Mouse (Mus musculus) forebrain, embryonic 10.5 days (tissue): ENCODE data around the gene Tmem26. TPM values are rescaled to one million over a fixed set of nuclear protein-coding genes. Genes with fewer than 3 reads are reported as not detected.
"Not testable (repeated sequence)": the region's sequence is repeated elsewhere in the genome, so short reads cannot be mapped to it uniquely, and the experiment has no call there.

Experiments used
- DNase-seq: peaks from one replicate; pipeline ENCODE4 v3.0.0-alpha.2; 2017; ENCODE audit warnings: low spot score; ENCODE audit errors: extremely low spot score
- H3K27ac ChIP-seq: fragments of 300-500 bp; sonication (generic); 2 replicates; pipeline ENCODE4 v1.5.1; 2016; ENCODE audit warnings: mild to moderate bottlenecking
- H3K27me3 ChIP-seq: fragments of 300-500 bp; sonication (generic); 2 replicates; pipeline ENCODE4 v1.6.1; 2016; ENCODE audit warnings: mild to moderate bottlenecking; ENCODE audit not compliant: poor library complexity, severe bottlenecking
- H3K36me3 ChIP-seq: fragments of 300-500 bp; sonication (generic); replicated peaks from 2 replicates; pipeline ENCODE4 v1.6.1; 2016; ENCODE audit warnings: mild to moderate bottlenecking, moderate library complexity
- H3K4me1 ChIP-seq: fragments of 300-500 bp; sonication (generic); 2 replicates; pipeline ENCODE4 v1.6.1; 2016
- H3K4me3 ChIP-seq: fragments of 300-500 bp; sonication (generic); 2 replicates; pipeline ENCODE4 v1.5.1; 2016; ENCODE audit warnings: mild to moderate bottlenecking, moderate library complexity
- H3K9me3 ChIP-seq: fragments of 300-500 bp; sonication (generic); 2 replicates; pipeline ENCODE4 v1.6.1; 2016; ENCODE audit warnings: mild to moderate bottlenecking, moderate library complexity
- WGBS: fragments of 180-500 bp; shearing (Covaris S2); methylation state at CpG from one replicate; pipeline ENCODE4 v1.1.7; 2016; 5-methylcytosine and 5-hydroxymethylcytosine counted together
- polyA plus RNA-seq: library from polyadenylated mRNA; unstranded; fragments of >200 nt; fragmentation: Nextera tagmentation; extraction: Ambion mirVana; gene quantifications from 2 replicates; pipeline ENCODE4 v1.2.1, GENCODE M21; 2016

Tmem26 gene
- polyA plus RNA-seq, 1 experiment from 2014 or later = 3.2 TPM

DNA sequence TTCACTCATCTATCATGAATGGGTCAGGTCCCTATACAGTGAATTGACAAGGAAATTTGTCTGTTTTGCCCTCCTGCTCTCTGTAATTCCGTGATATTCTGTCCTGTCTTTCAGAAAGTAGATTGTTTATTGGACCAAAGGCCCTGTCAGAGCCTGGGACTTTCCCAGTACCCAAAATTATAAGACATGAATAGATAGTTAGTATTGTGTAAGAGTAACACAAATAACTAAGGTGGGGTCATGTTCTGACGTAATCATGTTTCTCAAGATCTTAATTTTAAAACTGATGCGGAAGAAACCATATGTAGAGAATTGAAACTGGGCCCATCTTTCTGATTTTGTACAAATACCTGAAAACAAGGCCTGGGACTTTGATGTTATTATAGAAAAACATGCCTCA lies 8.1 kb upstream of the Tmem26 start:
- DNase-seq = no peak
- H3K9me3 ChIP-seq = no peaks in the 10 kb centered on the region
- no peak overlapping the region for H3K27ac ChIP-seq
- 93% methylated on average over 3 of the region's 3 CpGs for WGBS
- H3K4me1 ChIP-seq = no peaks in the 10 kb centered on the region
- H3K4me3 ChIP-seq = no peak overlapping the region
- no peaks in the 10 kb centered on the region for H3K27me3 ChIP-seq
- no peaks in the 10 kb centered on the region for H3K36me3 ChIP-seq

DNA sequence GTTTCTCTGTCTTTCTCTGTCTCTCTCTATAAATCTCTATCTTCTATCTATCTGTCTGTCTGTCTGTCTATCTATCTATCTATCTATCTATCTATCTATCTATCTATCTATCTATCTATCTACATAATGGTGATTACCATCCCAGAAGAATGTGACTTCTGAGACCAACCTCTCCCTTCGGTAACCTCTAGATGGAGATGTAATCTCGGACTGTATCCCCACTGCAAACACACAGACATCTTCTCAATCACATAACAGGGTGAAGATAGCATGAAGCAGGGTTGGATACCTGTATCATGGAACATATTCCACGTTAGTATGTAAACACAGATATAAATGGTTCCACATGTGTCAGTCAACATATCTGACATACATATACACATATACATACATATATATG lies 5.1 kb upstream of the Tmem26 start:
- Histone ChIP-seq H3K36me3 (no peaks in the 10 kb centered on the region), H3K9me3 (no peaks in the 10 kb centered on the region), H3K4me3 (no peak overlapping the region), H3K27me3 (peaks cover 7% of the 10 kb centered on the region), H3K4me1 (peaks cover 6% of the 10 kb centered on the region), H3K27ac (no peak overlapping the region)
- no peak for DNase-seq
- WGBS = 90% methylated on average over 3 of the region's 3 CpGs

DNA sequence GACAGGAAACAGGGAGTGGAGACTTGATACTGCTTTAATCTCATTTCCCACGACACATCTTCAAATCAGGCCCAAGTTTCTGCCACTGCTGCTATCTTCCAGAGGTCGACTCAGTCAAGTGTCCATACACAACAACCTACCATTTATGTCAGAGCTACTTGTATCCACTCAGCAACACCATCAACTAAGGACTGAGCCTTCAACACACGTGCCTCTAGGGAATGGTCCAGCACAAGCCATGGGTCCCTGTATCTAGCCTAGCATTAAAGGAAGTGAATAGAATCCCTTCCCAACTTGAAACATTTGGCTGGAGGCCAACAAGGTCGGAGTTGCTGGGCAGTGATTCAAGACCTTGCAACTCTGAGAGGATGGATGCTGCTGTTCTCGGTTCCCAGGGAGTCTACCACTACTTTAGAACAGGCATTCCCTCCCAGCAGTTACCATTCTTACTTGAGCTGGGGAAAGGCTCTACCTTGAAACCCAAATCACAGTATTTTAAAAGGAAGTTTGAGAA lies 2.5 kb upstream of the Tmem26 start:
- Histone ChIP-seq H3K36me3 (no peaks in the 10 kb centered on the region), H3K27me3 (peaks cover 27% of the 10 kb centered on the region), H3K9me3 (no peaks in the 10 kb centered on the region), H3K4me3 (no peak overlapping the region), H3K27ac (no peak overlapping the region), H3K4me1 (peaks cover 21% of the 10 kb centered on the region)
- DNase-seq = no peak
- 80% methylated on average over 5 of the region's 5 CpGs for WGBS

DNA sequence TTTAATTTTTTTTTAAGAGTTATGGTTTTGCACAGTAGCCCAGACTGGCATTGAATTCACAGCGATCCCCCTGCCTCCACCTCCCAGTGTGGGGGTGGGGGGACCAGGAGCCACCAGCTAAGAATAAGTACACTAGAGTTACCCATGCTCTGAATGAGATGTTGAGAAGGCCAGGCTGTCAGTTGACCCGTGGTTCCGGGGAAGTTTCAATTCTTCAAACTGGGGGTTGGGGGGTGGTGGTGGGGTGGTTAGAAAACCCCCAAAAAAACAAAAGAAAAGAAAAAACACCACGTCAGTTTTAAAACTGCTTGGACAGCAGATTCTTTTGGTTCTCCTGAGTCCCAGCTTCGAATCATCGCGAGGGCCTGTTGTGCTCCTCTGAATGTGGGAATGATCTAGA lies 431 bp upstream of the Tmem26 start:
- DNase-seq = no peak
- peaks cover 27% of the 10 kb centered on the region for H3K27me3 ChIP-seq
- H3K9me3 ChIP-seq = no peaks in the 10 kb centered on the region
- 33% methylated on average over 7 of the region's 7 CpGs for WGBS
- H3K4me3 ChIP-seq = peak overlapping the region; percentile 59; the same call in 1 of the 2 replicates
- no peaks in the 10 kb centered on the region for H3K36me3 ChIP-seq
- no peak overlapping the region for H3K27ac ChIP-seq
- H3K4me1 ChIP-seq = peaks cover 21% of the 10 kb centered on the region

DNA sequence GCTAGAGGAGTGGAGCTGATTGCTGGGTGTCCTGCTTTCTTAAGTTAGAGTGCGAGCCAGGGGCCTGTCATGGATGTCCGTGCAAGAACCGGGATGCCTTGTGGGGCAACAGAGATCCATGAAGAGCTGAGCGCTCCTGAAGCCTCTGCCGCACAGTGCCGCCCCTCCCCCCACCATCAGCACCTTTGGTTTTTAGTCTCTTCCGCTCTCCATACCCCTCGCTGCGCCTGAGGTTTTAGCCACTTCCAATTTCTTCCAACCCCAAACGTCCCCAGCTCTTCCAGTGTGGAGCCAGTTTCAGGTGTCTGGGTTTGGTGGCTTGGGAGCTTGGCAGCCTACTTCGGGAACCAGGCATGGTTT lies 895 bp downstream of the Tmem26 start:
- Histone ChIP-seq H3K36me3 (no peaks in the 10 kb centered on the region), H3K27me3 (peaks cover 27% of the 10 kb centered on the region), H3K9me3 (no peaks in the 10 kb centered on the region), H3K27ac (peak overlapping the region; percentile 75; the same call in 1 of the 2 replicates), H3K4me1 (peaks cover 21% of the 10 kb centered on the region), H3K4me3 (peak overlapping the region; percentile 59)
- DNase-seq = no peak
- 1% methylated on average over 11 of the region's 11 CpGs for WGBS

DNA sequence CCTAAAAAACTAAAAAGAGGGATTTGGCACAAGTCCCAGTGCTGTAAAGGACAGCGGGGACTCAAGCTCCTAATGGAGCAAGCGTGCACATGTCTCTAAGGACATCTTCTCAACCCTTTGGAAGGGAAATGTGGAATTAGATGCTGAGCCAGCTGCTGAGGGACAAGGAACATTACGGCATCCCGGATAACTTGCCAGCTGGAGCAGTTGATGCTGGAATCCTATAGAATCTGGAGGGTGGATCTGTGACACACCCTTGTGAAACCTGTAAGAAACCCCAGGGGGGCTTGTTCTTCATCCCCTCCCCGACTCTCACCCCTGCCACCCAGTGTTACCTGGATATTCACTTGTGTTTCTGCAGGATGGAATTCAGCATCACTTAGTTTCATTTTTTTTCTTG lies 4.0 kb downstream of the Tmem26 start:
- H3K27ac ChIP-seq = no peak overlapping the region
- no peak overlapping the region for H3K4me3 ChIP-seq
- H3K9me3 ChIP-seq = no peaks in the 10 kb centered on the region
- peaks cover 27% of the 10 kb centered on the region for H3K27me3 ChIP-seq
- WGBS = 86% methylated on average over 5 of the region's 5 CpGs
- DNase-seq = no peak
- no peaks in the 10 kb centered on the region for H3K36me3 ChIP-seq
- H3K4me1 ChIP-seq = peaks cover 21% of the 10 kb centered on the region

DNA sequence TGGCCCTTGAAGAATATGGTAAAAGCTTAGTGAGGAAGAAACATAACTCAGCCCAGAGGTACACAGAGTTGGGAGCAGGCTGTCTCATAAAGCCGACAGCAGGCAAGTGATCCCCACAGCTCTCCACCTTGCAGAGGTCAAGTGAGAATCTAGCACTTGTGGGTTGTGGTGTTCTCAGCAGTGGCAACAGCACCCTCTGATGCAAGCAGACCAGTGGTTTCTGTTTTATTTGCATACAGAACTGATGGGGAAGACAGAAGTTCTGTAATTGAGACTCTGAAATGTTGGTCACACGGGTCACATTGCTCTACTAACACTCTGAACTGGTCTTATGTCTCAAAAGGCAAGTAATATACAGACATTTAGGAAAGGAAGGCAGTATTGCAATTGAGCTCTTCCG lies 12.2 kb downstream of the Tmem26 start:
- DNase-seq = no peak
- H3K4me3 ChIP-seq = no peak overlapping the region
- H3K9me3 ChIP-seq = no peaks in the 10 kb centered on the region
- H3K4me1 ChIP-seq = no peaks in the 10 kb centered on the region
- no peaks in the 10 kb centered on the region for H3K36me3 ChIP-seq
- 89% methylated on average over 3 of the region's 3 CpGs for WGBS
- H3K27ac ChIP-seq = no peak overlapping the region
- no peaks in the 10 kb centered on the region for H3K27me3 ChIP-seq

DNA sequence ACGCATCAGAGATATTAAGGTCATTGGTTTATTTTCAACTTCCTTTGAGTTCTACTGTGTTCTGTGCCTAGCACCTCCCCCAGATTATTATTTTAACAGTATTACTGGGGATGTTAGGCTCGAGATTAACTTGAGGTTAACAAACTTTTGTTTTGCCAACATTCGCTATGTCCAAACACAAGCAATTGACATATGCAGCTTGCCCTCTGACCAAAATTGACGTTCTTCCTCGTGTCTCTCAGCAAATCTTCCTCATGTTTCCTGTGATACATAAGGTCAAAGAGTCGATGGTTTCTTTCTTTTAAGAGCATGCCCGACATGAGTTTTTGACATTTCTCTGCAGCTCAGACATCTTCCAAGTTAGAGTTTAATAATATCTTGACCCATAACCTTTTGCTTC lies 13.9 kb downstream of the Tmem26 start:
- H3K4me3 ChIP-seq = no peak overlapping the region
- H3K4me1 ChIP-seq = no peaks in the 10 kb centered on the region
- no peaks in the 10 kb centered on the region for H3K36me3 ChIP-seq
- H3K9me3 ChIP-seq = no peaks in the 10 kb centered on the region
- no peak for DNase-seq
- H3K27ac ChIP-seq = no peak overlapping the region
- H3K27me3 ChIP-seq = no peaks in the 10 kb centered on the region
- 86% methylated on average over 7 of the region's 7 CpGs for WGBS

DNA sequence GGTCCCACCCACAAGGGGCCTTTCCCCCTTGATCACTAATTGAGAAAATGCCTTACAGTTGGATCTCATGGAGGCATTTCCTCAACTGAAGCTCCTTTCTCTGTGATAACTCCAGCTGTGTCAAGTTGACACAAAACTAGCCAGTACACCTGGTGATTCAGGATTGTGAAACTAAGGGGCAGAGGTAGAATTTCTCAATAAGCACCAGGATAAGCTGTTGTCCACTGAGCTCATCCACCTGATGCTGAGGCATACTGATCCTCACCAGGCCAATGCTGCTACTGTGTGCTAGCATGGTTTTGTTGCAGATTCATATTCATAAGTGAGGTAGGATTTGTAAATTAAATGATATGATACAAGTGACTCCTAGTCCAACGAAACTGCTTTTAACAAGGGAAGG lies 15.5 kb downstream of the Tmem26 start:
- not testable (repeated sequence) for H3K27ac ChIP-seq, H3K4me3 ChIP-seq, H3K4me1 ChIP-seq, DNase-seq, H3K9me3 ChIP-seq, H3K36me3 ChIP-seq, H3K27me3 ChIP-seq
- WGBS = 88% methylated on average over 1 of the region's 1 CpGs

DNA sequence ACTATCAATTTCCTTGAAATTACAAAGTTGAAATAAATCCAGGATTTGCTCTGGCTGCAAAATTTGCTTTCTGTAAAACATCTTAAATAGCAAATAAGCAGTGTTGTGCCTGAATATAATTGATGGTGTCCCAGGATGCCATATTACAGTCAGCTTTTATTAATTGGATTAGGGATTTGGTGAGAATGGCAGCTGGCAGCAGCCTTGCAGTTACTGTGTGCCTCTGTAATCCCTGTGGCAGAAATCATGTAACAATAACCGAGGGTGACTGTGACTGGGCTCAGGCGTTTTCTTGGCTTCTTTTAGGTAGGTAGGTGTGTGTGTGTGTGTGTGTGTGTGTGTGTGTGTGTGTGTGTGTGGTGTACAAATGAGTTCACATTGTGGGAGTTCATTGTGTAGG lies 16.8 kb downstream of the Tmem26 start:
- Histone ChIP-seq H3K4me1 (no peaks in the 10 kb centered on the region), H3K9me3 (no peaks in the 10 kb centered on the region), H3K27me3 (no peaks in the 10 kb centered on the region), H3K4me3 (no peak overlapping the region), H3K36me3 (no peaks in the 10 kb centered on the region), H3K27ac (no peak overlapping the region)
- no peak for DNase-seq
- 95% methylated on average over 2 of the region's 2 CpGs for WGBS

DNA sequence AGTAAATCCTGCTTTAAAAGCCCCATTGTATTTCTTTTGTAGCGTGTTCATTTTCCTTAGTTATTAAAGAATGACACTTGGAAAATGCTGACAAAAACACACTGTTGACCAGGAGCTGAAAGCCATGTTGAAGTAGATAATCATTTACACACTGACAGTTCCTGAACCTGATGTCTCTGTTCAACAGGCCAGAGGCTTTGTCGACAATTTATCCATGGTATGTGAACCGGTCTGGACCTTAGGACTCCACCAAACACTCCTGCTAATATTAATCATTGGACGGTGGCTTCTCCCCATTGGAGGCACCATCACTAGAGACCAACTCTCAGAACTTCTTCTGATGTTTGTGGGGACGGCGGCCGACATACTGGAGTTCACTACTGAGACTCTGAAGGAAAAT lies 27.5 kb downstream of the Tmem26 start:
- Histone ChIP-seq H3K4me3 (no peak overlapping the region), H3K4me1 (peaks cover 6% of the 10 kb centered on the region; the same call in 1 of the 2 replicates), H3K27ac (no peak overlapping the region), H3K36me3 (no peaks in the 10 kb centered on the region), H3K9me3 (no peaks in the 10 kb centered on the region), H3K27me3 (no peaks in the 10 kb centered on the region)
- DNase-seq = no peak
- WGBS = 91% methylated on average over 7 of the region's 7 CpGs

DNA sequence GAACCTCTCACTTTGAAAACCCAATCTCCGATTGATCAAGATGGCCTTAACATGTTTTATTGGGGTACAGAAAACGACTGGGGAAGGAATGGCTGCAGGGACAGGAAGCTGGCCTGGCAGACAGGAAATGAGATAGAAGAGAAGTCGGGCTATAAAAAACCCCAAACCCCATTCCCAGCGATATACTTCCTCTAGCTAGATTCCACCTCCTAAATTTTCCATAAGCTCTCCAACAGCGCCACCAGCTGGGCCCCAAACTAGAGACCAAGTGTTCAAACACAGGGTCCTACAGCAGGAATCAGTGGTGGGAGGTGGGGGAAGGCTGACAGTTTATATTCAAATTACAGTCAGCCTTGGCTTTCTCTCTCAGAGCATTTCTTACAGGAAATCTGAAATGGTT lies 35.8 kb downstream of the Tmem26 start:
- no peaks in the 10 kb centered on the region for H3K27me3 ChIP-seq
- H3K4me3 ChIP-seq = no peak overlapping the region
- H3K27ac ChIP-seq = peak overlapping the region; percentile 25
- no peaks in the 10 kb centered on the region for H3K9me3 ChIP-seq
- WGBS = 46% methylated on average over 5 of the region's 5 CpGs
- DNase-seq = peak; percentile 38
- H3K36me3 ChIP-seq = no peaks in the 10 kb centered on the region
- H3K4me1 ChIP-seq = peaks cover 13% of the 10 kb centered on the region

DNA sequence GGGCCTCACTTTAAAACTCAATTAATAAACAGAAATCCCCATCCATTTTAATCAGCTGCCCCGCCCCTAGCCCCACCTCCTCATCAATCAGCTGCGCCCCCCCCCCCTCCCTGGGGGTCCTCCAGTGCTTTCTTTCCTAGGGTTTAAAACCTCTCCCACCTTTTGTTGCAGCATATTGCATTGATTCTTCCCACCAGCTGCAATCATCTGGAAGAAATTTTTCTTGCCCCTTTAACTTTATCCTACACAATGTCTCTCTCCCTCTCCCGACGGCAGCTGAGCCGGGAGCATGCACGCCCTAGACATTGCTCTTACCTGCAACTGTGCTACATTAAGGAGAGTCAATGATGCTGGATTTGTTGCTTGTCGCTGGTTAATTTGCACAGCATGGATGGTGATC lies 36.3 kb downstream of the Tmem26 start:
- H3K27ac ChIP-seq = peak overlapping the region; percentile 25; the same call in 1 of the 2 replicates
- H3K36me3 ChIP-seq = no peaks in the 10 kb centered on the region
- peaks cover 13% of the 10 kb centered on the region for H3K4me1 ChIP-seq
- no peaks in the 10 kb centered on the region for H3K27me3 ChIP-seq
- no peaks in the 10 kb centered on the region for H3K9me3 ChIP-seq
- H3K4me3 ChIP-seq = no peak overlapping the region
- peak; percentile 54 for DNase-seq
- 36% methylated on average over 7 of the region's 7 CpGs for WGBS
